Mouse (Mus musculus): ENCODE results near the gene 2310011J03Rik. TPM values are rescaled to one million over a fixed set of nuclear protein-coding genes. Genes with fewer than 3 reads are reported as not detected.
A peak's percentile ranks its signal among the peaks of the same experiment; 100 is the strongest.

2310011J03Rik gene
- polyA plus RNA-seq, 1 experiment from 2014 or later, result 64.8 TPM

DNA sequence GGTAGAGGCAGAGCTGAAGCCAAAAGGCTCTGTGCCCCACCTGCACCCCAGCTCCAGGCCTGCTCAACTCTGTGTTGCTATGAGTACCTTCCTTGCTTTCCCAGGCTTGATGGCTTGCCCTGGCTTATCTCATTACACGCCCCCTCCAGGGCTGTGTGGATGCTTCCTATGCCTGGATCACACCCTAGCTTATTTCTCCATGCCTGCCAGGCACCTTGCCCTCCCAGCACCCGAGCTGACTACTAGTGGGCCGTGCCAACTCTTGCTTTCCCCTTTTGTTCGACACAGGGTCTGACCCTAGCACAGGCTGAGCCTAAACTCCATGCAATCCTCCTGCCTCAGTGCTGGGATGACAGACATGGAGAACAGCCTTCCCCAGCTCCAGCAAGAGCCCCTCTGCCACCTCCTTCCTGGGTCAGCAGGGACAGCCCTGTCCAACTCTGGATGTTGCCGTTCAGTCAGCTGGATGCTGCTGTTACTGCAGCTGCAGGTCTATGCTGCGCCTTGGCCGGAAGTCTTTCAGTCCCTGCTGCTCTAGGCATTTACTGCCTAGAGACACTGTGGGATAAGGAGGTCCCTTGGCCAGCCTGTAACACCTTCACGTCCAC is 22.7 kb downstream of the 2310011J03Rik start:
- no peak for DNase-seq (ENCODE audit: low spot score)
- peaks cover 33% of the 10 kb centered on the region for H3K27me3 ChIP-seq (replicated peaks; ENCODE audit: insufficient read depth, low read length)
- no peaks in the 10 kb centered on the region for H3K9me3 ChIP-seq (ENCODE audit: low read length)
- H3K36me3 ChIP-seq (ENCODE audit: insufficient read depth, low read length), result peaks cover 7% of the 10 kb centered on the region; the same call in 1 of the 2 replicates
- no peak overlapping the region for H3K4me2 ChIP-seq (replicated peaks; ENCODE audit: low read depth, low read length)
- peaks cover 14% of the 10 kb centered on the region; the same call in 1 of the 2 replicates for H3K4me1 ChIP-seq (ENCODE audit: insufficient read depth, low read depth, low read length)
- no peak overlapping the region for H3K4me3 ChIP-seq (ENCODE audit: low read depth, low read length)
- 56% methylated on average over 8 of the region's 8 CpGs for WGBS
- H3K27ac ChIP-seq (ENCODE audit: low read length), result no peak overlapping the region
- TF ChIP-seq CTCF (IDR thresholded peaks at IDR 0.05) (no peak), EP300 (IDR thresholded peaks at IDR 0.05) (no peak)
- no peak for ATAC-seq
- no peak overlapping the region for H3K9ac ChIP-seq (replicated peaks; ENCODE audit: low read depth)

DNA sequence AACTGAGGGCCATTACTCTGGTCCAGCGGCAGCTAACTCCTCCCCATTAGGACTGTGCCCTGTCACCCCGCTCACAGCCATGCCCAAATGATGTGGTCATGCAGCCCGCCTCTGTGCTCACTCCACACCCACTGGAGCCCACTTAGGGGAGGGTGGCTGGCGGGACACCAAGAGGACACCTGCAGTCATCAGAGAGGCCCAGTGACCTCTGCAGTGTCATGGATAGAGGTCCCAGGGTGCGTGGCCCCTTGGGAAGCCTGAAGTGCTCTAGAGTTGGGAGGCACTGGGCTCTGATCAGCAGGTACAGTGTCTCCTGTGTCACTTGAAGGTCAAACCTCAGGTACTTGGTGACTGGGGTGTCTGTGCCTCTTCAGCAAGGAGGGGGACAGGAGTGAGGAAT is 23.5 kb downstream of the 2310011J03Rik start:
- Histone ChIP-seq H3K4me1 (ENCODE audit: insufficient read depth, low read depth, low read length) (peaks cover 10% of the 10 kb centered on the region; the same call in 1 of the 2 replicates), H3K27ac (ENCODE audit: low read length) (no peak overlapping the region), H3K4me3 (ENCODE audit: low read depth, low read length) (no peak overlapping the region), H3K9me3 (ENCODE audit: low read length) (no peaks in the 10 kb centered on the region), H3K27me3 (replicated peaks; ENCODE audit: insufficient read depth, low read length) (peaks cover 28% of the 10 kb centered on the region), H3K36me3 (ENCODE audit: insufficient read depth, low read length) (peaks cover 7% of the 10 kb centered on the region; the same call in 1 of the 2 replicates), H3K9ac (replicated peaks; ENCODE audit: low read depth) (no peak overlapping the region), H3K4me2 (replicated peaks; ENCODE audit: low read depth, low read length) (no peak overlapping the region)
- DNase-seq (ENCODE audit: low spot score) (peak; percentile 3), ATAC-seq (no peak)
- TF ChIP-seq EP300 (IDR thresholded peaks at IDR 0.05), result no peak
- TF ChIP-seq CTCF (IDR thresholded peaks at IDR 0.05), result no peak
- WGBS, result 79% methylated on average over 5 of the region's 5 CpGs

DNA sequence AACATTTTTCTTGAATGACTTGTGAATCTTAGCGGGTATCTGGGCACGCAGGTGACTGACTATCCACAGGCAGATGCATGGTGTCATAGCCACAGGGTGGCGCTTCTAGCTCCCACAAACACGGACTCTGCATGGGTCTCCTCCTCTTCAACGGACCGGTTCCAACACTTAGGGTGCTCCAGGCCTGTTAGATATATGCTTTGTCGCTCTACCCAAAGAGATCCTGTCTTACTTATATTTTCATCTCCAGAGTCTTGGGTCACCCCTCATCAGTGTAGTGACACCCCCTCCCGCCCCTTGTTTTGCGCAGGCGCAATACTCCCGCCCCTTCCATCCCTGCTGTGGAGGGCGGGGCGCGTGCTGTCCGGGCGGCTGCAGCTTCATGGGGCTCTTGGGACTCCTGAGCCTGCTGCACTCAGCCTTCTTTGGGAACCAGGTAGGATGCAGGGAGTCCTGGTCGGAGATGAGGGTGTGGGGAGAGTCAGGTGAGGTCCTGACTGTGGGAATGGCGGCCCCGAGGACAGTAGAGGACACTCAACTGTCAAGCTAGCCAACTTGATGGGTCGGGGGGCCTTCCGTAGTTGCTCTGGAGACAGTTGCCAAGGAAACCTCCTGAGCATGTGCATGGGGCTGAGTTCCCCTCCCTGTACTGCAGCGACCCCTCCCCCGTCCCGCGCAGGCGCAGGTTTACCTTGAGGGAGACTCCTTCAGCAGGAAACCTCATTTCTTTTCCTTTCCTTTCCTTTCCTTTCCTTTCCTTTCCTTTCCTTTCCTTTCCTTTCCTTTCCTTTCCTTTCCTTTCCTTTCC is 24.5 kb downstream of the 2310011J03Rik start, which contains the start of gene Apc2:
TSS of gene Apc2 (plus strand) at position 360 of the 808 bp plus-strand sequence.
- H3K27ac ChIP-seq (ENCODE audit: low read length), result no peak within 1 kb of the TSS
- peak; percentile 47 for ATAC-seq
- TF ChIP-seq EP300 (IDR thresholded peaks at IDR 0.05) (no peak), CTCF (IDR thresholded peaks at IDR 0.05) (peak; percentile 80)

DNA sequence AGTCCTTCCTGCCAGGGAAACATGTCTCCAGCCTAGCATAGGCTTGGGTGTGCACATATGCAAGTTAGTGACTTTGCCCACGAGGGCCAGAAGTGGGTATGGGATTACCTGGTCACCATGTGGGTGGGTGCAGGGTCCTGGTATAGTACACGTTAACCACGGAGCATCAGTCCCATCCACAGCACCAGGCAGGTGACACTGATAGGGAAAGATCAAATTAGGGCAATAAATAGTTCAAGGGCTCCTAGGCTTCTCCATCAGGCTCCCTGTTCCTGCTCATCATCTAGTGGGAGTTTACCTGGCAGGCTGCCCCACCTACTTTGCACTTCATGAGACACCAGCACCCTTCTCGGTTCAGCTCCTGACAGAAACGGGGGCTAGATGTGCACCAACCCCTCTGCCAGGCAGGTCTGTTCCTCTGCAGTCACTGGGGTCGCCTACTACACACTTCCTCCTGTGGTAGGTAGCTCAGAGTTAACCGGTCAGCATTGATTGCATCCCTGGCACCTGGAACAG is 25.5 kb downstream of the 2310011J03Rik start:
- 44% methylated on average over 7 of the region's 7 CpGs for WGBS
- no peak for DNase-seq (ENCODE audit: low spot score)

More for the DNA sequence above, 24.5 kb downstream of the 2310011J03Rik start, which contains the start of gene Apc2:
- Histone ChIP-seq H3K9ac (replicated peaks; ENCODE audit: low read depth) (no peak within 1 kb of the TSS), H3K9me3 (ENCODE audit: low read length) (no peaks in the 10 kb centered on the region), H3K4me1 (ENCODE audit: insufficient read depth, low read depth, low read length) (peaks cover 9% of the 10 kb centered on the region; the same call in 1 of the 2 replicates), H3K27me3 (replicated peaks; ENCODE audit: insufficient read depth, low read length) (peaks cover 28% of the 10 kb centered on the region), H3K4me2 (replicated peaks; ENCODE audit: low read depth, low read length) (peak within 1 kb of the TSS; percentile 61), H3K36me3 (ENCODE audit: insufficient read depth, low read length) (peaks cover 7% of the 10 kb centered on the region; the same call in 1 of the 2 replicates), H3K4me3 (ENCODE audit: low read depth, low read length) (peak within 1 kb of the TSS; percentile 31; the same call in 1 of the 2 replicates)
- DNase-seq (ENCODE audit: low spot score), result peak; percentile 85
- WGBS, result 3% methylated on average over 26 of the region's 26 CpGs

DNA sequence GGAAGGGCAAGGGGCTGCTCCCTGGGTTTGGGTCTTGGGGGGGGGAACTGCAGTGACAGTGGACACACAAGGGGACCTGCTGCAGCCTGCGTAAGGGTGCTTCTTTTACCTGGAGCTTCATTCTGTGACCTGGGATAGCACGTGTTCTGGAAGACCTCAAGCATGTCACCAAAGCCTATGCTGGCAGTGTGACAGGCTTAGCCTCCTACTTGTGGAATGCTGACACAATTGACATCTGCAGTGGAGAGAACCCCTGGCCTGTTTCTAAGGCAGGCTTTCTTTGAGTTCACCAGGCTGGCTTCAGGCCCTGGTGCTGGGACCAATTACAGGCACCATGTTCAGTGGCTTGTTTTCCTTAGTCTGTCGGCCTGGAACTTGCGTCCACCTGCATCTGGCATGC is 26.0 kb downstream of the 2310011J03Rik start:
- Histone ChIP-seq H3K9ac (replicated peaks; ENCODE audit: low read depth) (no peak overlapping the region), H3K4me1 (ENCODE audit: insufficient read depth, low read depth, low read length) (peaks cover 9% of the 10 kb centered on the region; the same call in 1 of the 2 replicates), H3K27ac (ENCODE audit: low read length) (no peak overlapping the region), H3K4me3 (ENCODE audit: low read depth, low read length) (no peak overlapping the region), H3K9me3 (ENCODE audit: low read length) (no peaks in the 10 kb centered on the region), H3K4me2 (replicated peaks; ENCODE audit: low read depth, low read length) (no peak overlapping the region), H3K27me3 (replicated peaks; ENCODE audit: insufficient read depth, low read length) (peaks cover 16% of the 10 kb centered on the region), H3K36me3 (ENCODE audit: insufficient read depth, low read length) (peaks cover 7% of the 10 kb centered on the region; the same call in 1 of the 2 replicates)
- DNase-seq (ENCODE audit: low spot score) (peak; percentile 4), ATAC-seq (no peak)
- 74% methylated on average over 4 of the region's 4 CpGs for WGBS
- TF ChIP-seq CTCF (IDR thresholded peaks at IDR 0.05) (no peak), EP300 (IDR thresholded peaks at IDR 0.05) (no peak)

More for the DNA sequence above, 25.5 kb downstream of the 2310011J03Rik start:
- H3K27me3 ChIP-seq (replicated peaks; ENCODE audit: insufficient read depth, low read length), result peaks cover 22% of the 10 kb centered on the region
- H3K36me3 ChIP-seq (ENCODE audit: insufficient read depth, low read length), result peaks cover 7% of the 10 kb centered on the region; the same call in 1 of the 2 replicates
- H3K27ac ChIP-seq (ENCODE audit: low read length), result no peak overlapping the region
- H3K4me1 ChIP-seq (ENCODE audit: insufficient read depth, low read depth, low read length), result peaks cover 9% of the 10 kb centered on the region; the same call in 1 of the 2 replicates
- no peaks in the 10 kb centered on the region for H3K9me3 ChIP-seq (ENCODE audit: low read length)
- ATAC-seq, result no peak
- no peak overlapping the region for H3K9ac ChIP-seq (replicated peaks; ENCODE audit: low read depth)
- H3K4me3 ChIP-seq (ENCODE audit: low read depth, low read length), result no peak overlapping the region
- TF ChIP-seq CTCF (IDR thresholded peaks at IDR 0.05) (no peak), EP300 (IDR thresholded peaks at IDR 0.05) (no peak)
- no peak overlapping the region for H3K4me2 ChIP-seq (replicated peaks; ENCODE audit: low read depth, low read length)

DNA sequence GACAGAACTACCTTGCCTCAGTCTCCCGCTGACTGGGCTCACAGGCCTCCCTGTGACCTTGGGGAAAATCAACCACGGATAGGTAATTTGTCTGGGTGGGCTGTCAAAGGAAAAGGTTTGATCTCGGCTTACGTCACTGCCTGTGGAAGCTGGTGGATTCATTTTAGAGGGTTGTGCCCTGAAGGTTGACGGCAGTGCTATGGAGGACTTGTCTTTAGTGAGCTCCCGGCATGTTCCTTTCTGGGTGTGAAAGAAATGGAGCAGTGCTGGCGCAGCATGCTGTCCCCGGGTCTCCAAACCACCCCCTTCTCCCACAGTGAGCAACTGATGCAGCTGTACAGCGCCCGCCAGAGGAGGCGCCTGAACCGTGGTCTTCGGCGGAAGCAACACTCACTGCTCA is 27.0 kb downstream of the 2310011J03Rik start:
- Histone ChIP-seq H3K9ac (replicated peaks; ENCODE audit: low read depth) (peak overlapping the region; percentile 93), H3K36me3 (ENCODE audit: insufficient read depth, low read length) (peaks cover 7% of the 10 kb centered on the region; the same call in 1 of the 2 replicates), H3K27ac (ENCODE audit: low read length) (peak overlapping the region; percentile 88; the same call in 1 of the 2 replicates), H3K9me3 (ENCODE audit: low read length) (no peaks in the 10 kb centered on the region), H3K4me1 (ENCODE audit: insufficient read depth, low read depth, low read length) (peaks cover 9% of the 10 kb centered on the region; the same call in 1 of the 2 replicates), H3K4me2 (replicated peaks; ENCODE audit: low read depth, low read length) (peak overlapping the region; percentile 69), H3K4me3 (ENCODE audit: low read depth, low read length) (peak overlapping the region; percentile 88), H3K27me3 (replicated peaks; ENCODE audit: insufficient read depth, low read length) (0 out of 2 replicates have a peak, but pooled peaks cover 7% of the 10 kb centered on the region)
- no peak for TF ChIP-seq EP300 (IDR thresholded peaks at IDR 0.05)
- peak; percentile 31; the same call in 1 of the 2 replicates for TF ChIP-seq CTCF (IDR thresholded peaks at IDR 0.05)
- ATAC-seq, result no peak
- 13% methylated on average over 14 of the region's 14 CpGs for WGBS
- DNase-seq (ENCODE audit: low spot score), result peak; percentile 15
